Mouse (Mus musculus) right cerebral cortex, adult 2 months (tissue): ENCODE data around the gene Kat6b.
"Not testable (repeated sequence)": the region's sequence is repeated elsewhere in the genome, so short reads cannot be mapped to it uniquely, and the experiment has no call there.

Experiments
- DNase-seq, 2 experiments: peaks; one replicate each; pipeline ENCODE4 v3.0.0; 2021 to 2022; ENCODE audit warnings: low spot score in 2 of 2

Kat6b gene

DNA sequence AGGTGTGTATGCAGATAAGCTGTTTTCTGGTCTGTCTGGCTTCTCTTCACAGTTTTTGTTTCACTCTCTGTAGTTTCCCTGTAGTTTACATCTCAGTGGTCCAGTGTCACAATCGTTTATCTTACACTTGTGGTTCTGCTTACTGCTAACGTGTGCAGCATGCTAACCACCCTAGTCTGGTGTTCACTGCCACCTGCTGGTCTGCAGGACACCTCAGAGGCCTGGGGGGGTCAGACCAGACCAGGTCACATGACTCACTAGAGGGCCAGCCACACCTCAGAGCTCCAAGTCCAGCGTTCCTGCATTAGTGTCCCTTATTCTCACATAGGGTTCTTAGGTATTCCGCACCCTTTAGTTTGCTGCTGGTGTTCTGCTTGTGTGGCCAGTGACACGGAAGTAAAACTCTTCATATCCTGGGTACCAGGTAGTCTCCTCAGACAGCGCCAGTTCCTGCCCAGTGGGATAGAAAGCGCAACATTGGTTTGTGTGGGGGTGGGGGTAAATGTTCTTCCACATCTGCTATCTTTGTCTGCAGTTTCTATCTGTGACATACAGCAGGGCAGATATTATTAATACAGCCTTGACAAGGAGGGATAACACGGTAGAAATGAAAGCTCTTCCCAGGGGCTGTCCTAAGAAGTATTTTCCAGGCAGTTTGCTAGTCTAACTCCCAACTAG is 181.4 kb downstream of the Kat6b start:
- DNase-seq, result no peak

DNA sequence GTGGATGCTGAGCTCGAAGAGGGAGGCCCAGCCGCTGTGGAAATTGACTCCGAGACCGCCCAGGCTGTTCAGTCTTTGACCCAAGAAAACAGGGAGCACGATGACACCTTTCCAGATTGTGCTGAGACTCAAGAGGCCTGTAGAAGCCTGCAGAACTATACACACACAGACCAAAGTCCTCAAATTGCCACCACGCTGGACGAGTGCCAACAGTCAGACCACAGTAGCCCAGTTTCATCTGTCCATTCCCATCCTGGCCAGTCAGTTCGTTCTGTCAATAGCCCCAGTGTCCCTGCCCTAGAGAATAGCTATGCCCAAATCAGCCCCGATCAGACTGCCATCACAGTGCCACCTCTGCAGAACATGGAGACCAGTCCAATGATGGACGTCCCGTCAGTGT is 188.0 kb downstream of the Kat6b start:
- DNase-seq, result no peak

DNA sequence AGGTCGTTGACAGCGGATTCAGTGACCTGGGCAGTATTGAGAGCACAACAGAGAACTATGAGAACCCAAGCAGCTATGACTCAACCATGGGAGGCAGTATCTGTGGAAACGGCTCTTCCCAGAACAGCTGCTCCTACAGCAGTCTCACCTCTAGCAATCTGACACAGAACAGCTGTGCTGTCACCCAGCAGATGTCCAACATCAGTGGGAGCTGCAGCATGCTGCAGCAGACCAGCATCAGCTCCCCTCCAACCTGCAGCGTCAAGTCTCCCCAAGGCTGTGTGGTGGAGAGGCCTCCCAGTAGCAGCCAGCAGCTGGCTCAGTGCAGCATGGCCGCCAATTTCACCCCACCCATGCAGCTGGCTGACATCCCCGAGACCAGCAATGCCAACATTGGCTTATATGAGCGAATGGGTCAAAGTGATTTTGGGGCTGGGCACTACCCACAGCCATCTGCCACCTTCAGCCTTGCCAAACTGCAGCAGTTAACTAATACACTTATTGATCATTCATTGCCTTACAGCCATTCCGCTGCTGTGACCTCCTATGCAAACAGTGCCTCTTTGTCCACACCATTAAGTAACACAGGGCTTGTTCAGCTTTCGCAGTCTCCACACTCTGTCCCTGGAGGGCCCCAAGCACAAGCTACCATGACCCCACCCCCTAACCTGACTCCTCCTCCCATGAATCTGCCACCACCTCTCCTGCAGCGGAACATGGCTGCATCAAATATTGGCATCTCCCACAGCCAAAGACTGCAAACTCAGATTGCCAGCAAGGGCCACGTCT is 188.6 kb downstream of the Kat6b start:
- DNase-seq, result no peak

DNA sequence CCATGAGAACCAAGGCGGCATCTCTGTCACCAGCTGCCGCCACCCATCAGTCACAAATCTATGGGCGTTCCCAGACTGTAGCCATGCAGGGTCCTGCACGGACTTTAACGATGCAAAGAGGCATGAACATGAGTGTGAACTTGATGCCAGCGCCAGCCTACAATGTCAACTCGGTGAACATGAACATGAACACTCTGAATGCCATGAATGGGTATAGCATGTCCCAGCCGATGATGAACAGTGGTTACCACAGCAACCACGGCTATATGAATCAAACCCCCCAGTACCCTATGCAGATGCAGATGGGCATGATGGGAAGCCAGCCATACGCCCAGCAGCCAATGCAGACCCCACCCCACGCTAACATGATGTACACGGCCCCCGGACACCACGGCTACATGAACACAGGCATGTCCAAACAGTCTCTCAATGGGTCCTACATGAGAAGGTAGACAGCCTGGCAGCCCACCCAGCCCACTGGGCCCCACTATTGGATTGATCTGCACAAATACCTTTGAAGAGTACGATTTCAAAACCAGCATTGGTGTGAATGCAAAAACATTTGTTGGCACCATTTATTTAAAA is 189.3 kb downstream of the Kat6b start:
- not testable (repeated sequence) for DNase-seq

DNA sequence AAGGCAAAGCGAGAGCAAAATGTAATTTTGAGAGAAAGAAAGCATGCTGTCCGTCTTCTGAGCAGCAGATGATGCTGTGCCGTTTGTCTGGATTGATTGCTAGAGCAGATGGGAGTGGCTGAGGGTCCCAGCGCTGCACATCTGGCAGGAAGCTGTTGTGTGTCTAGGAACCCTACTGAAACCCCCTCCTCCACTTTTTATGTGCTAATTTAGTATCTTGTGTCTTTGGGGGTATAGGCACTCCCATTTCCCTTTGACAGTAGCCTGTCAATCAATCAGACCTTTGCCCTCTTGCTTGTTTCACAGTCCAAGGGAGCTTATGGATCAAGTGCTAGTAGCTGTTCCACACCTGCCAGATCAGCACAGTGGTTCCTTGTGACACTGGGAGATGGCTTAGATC is 191.9 kb downstream of the Kat6b start:
- DNase-seq, result no peak

DNA sequence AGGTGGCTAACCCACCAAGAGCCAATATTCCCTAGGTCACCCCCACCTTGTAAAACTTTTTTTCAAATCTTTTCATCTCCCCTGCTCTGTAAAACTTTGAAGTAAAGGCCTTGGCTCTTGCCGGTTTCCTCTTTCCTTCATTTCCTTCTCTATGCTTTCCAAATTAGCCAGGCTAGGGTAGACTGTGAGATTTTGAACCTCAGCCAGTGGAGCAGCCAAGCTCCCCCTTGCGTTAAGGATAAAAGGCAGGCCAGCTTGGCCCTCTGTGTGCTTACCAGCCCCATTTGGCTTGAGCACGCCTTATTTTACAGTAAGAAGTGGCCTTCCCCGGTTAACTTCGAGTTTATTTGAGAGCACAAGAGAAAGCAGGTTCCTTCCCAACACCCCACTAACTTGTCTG is 193.2 kb downstream of the Kat6b start:
- no peak for DNase-seq

DNA sequence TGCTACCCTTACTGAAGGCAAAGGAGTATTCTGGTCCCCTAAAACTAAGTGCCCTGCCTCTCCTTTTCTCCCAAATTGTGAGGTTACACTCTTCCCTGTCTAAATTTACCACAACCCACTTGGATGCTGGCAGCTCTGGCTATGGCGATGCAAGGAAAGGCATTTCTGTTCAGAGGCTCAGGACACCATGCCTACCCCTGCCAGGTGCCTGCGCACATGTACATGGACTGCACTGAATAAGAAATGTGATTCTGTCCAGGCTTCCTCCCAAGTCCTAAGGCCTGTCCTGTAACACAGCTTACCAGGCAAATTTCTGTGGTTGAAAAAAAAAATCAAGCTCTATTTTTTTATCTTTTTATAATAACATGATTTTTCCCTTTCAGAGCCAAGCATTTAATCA is 195.0 kb downstream of the Kat6b start:
- no peak for DNase-seq

DNA sequence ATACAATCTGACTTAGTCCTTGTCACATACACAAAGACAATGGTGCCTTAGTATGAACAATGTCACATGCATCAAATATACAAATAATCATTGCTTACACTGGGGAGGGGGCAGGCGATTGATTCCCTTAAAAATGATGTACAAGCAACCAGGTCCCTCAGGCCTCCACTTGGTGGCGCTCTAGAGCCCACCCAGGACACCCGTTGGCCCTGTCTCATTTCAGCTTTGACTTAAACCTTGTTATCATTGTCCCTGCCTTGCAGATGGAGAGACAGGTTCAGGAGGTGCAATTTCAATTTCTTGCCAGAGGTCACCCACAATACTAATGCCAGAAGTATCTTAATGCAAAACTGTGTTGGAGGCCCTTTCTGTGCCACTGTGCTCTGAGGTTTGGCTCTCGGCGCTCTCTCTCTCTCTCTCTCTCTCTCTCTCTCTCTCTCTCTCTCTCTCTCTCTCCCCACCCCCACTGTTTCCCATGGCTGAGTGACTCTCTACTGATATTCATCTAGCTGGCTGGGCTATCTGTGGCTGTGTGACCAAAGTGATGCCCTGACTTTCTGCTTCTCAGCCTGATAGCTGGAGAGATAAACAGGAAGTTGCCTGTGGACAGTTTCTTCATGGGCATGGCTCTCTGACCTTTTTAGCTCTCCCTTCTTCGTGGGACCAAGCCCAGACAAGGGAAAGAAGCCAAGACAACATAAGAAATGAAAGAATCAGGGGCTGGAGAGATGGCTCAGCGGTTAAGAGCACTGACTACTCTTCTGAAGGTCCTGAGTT is 197.5 kb downstream of the Kat6b start:
- DNase-seq, result no peak

DNA sequence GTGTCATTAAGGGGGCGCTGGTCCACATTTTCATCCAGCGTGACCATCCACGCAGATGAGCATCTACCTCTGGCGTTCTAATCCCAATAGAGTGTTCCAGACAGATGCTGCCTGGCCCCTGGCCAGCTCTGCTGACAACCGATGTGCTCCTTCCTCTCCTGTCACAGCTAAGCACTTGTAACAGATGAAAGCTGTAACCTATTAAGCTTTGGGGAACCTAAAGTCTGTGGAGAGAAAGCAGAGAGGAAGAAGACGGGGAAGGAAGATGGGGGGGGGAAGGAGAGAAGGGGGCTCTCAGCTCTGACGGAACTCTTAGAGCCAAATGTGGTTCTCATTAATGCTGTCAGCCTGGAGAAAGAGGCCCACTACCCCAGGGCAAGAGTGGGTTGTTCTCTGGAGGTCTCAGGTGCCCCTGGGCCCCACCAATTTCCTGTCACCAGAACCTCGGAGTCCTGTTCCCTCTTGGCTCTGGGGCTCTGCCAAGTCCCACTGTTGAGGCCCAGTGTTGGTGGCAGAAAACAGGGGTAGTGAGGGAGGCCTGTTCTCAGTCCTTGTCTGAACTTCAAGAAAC is 198.5 kb downstream of the Kat6b start:
- no peak for DNase-seq

DNA sequence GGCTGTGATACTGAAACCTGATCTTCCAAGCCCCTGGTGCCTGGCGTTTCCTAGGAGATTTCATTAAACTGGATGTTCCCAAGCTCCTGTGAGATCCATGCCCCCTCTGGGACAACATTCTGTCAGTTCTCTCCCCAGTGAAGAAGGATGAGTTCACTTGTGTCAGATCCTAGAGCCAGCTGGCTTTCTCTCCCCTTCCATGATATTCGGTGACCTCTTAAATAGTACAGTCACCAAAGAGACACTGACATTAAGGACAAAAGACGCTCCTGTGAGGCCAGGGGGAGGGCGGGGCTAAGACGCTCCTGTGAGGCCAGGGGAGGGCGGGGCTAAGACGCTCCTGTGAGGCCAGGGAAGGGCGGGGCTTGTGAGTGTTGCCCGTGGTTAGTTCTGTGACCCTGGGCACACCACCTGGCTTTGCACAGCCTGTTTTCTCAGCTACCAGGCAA is 201.5 kb downstream of the Kat6b start:
- no peak for DNase-seq

DNA sequence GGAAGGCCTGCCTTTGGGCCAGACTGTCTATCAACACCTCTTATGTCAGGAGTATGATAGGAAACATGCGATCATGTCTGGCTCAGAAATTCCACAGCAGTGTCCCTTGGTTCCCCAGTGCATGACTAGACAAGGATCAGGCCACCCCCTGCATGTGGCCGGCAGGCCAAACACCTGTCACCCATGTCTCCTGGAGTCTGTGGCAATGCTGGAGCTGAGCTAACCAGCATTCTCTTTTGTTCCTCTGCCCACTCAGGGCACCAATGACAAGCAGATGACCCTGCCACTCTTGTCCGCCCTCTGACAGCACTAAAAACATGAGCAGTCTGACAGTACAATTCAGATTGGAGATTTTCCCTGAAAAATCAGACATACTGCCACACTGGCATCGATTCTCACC is 202.6 kb downstream of the Kat6b start:
- DNase-seq, result no peak

DNA sequence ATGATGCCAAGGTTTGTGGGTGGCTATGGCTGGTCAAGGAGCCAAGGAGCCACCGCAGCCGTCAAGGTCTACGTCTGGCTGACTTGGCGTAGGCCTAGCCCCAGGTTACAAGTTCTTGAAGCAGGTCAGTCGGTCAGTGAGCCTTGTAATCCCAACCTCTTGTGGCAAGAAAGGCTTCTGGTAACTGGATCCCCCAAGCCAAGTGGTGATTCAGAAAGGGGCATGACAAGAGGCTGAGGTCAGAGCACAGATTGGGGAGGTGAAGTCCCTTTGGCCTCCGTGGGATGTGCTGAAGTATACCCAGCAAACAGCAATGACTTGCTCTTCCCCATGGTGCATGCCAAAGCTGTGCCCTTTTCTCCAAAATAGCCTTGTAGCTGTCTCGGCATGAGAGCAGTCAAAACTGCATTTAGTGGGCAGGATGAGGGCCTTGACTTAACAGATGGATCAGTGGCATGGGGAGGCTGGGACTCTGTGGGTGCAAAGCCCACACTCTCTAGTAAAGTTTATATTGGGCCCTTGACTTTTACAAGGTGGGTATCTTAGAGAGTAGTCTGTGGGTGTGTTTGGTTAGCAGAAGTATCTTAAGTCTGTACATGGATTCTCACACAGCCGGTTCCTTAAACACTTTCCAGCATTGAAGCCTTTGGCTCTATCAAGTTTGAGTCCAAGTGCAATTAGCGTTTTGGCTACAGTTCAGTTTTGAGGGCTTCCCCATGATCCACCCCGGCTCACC is 204.3 kb downstream of the Kat6b start:
- no peak for DNase-seq

DNA sequence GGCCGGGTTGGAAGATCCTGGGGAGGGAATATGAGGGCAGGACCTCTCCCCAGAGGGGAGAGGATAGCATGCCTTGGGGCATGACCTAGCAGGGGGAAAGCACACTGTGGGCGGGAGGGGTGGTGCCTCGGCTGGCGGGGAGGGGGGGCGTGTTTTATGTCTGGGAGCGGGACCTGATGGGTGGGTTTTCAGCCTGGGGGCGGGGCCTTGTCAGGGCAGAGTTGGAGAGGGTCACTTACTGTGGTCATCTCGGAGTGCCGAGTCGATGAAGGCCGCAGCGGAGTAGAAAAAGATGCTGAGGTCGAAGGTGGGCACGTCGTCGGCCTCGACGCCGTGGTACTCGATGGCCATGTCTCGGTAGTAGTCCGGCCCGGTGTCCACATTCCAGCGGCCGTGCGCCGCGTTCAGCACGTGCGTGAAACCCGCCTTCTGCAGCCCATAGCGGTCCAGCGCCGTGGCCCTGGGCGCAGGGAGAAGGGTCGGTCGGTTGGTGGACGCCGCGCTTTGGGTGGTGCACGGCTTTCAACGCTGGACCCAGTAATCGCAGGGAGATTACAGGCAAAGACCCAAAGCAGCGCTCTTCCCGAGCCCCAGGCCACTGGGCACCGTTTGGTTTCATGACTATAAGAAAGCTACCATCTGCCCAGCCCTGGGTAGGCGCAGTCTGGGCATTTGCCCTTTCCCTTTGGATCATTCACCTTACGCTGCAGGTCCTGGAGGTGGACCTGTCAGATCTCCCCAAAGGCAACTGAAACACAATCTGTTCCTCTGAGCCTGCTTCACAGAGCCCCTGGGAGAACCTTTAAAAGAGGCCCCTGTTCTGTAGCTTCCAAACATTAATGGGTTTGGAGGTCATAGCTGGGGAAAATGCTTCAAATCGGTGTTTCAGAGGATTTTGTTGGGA is 205.4 kb downstream of the Kat6b start:
- DNase-seq, result no peak

DNA sequence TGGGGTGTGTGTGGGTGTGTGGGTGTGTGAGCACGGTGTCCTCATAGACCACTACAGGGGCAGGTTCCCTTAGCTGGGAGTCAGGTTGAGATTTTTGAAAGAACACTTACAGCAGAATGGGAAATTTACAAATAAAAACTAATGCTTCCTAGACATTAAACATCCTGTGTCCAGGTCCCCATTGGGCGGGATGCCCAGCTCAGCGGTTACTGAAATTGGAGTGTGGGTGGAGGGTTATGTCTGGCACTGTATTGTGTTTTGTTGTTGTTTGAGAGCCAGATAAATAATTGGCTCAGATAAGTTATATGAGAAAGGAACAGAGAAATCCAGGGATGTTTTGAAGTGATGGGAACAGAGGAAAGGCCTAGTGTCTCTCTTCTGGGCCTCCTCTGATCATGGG is 209.8 kb downstream of the Kat6b start:
- DNase-seq, result no peak

DNA sequence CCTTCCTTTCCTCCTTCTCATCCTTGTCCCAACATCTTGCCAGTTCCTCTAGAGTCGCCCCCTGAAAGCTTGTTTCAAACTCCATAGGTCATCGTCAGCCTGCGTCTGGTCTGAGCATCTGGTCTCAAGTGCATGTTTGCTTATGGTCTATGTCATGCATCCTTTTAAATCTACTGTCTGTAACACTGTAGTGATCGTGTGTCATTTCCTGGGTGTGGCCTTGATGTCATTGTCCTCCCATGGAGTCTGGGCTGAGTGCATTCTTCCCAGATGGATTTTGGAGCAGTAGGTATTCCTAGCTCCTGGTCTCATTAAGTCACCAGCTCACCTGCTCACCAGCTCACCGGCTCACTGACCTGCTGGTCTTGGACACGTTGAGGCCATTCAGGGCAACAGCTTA is 213.8 kb downstream of the Kat6b start:
- DNase-seq, result no peak

DNA sequence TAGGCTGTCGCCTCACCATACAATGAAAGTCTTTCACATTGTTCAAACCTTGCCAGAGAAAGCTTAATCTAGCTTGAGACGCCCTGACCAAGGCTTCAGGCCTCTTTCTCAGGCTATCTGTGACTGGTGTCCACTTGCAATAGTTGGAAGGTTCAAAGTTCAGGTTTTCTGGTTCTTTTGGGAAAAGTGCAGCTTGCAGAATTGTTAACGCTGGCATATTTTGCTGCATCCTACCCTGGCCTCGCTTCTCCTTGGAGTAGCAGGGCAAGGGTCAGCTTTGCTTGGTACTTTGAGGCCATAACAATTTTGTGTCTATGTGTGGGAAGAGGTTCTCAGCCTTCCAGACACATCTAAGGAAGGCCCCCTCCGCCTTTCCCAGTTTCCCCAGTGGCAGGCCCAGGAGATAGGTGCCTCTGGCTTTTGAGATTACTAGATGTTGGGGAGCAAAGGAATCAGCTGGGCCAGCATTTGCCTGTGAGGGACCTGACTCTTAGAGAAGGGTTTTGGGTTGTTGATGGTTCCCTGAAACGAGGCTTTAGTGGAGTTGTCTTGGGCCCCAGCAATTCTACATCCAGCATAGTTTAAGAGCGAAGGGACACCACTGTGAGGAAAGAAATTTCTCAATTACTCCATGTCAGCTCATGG is 215.1 kb downstream of the Kat6b start:
- no peak for DNase-seq

DNA sequence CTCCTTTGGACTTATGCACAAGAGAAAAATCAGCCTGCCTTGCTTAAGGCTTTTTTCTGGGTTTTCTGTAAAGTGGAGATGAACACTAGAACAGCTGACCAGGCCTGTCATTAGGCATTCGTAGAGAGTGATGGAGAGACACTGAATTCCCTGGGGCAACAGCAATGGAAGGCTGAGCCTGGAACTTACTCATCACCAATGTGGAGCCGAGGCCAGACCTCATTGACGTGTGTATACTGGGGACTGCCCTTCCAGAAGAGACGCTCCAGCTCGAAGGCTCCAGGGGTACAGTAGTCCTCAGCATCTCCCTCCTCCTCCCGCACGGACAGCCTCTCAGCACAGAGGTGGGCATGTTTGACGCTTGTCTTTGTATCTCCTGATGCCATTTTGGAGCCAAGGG is 221.5 kb downstream of the Kat6b start:
- DNase-seq, result no peak

DNA sequence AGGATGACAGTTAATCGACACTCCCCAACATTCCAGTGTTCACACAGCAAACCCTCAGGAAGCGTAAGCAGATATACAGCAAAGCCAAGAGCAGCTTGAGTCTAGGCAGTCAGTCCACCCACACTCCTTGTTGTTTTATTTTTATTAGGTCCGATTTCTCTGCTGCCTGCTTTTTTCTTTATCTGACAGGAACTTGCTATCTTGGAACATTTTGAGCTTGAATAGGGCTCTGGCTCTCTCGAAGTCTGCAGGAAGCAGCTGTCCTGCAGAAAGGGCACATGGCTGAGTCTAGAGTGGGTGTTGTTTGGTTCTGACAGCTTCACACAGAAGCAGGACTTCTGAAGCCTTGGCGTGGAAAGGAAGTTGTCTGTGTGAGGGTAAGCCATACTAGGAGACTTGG is 222.0 kb downstream of the Kat6b start:
- no peak for DNase-seq

DNA sequence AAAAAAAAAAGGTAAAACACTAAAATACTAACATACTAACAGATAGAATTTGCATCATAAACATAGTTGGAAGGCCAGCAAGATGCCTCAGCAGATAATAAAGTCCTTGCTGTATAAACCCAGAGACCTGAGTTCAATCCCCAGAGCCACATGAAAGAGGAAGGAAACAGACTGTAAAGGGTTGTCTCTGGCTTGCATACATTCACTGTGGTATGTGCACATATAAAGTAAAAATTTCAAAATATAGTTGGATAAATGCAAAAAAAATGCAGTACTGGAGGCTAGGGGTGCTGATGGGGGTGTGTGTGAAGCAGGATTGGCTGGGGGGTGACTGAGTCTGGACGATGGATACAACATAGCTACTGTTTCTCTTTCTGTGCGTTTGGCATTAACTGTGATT is 224.2 kb downstream of the Kat6b start:
- DNase-seq, result no peak
